Mouse (Mus musculus) forebrain, embryonic 16.5 days (tissue): ENCODE data around the gene Sirt5. TPM values are rescaled to one million over a fixed set of nuclear protein-coding genes. Genes with fewer than 3 reads are reported as not detected.

Source experiments
- ATAC-seq: fragments of 200-750 bp; cut with Nextera tagmentation; 2 replicates; pipeline ENCODE4 v1.8.0; 2017; ENCODE audit warnings: mild to moderate bottlenecking, moderate library complexity
- H3K27ac ChIP-seq: fragments of 300-500 bp; sonication (generic); 2 replicates; pipeline ENCODE4 v1.5.1; 2014; ENCODE audit warnings: low read length, control low read depth
- H3K27me3 ChIP-seq: fragments of 300-500 bp; sonication (generic); replicated peaks from 2 replicates; pipeline ENCODE4 v1.6.1; 2014; ENCODE audit warnings: low read length; ENCODE audit not compliant: control insufficient read depth, insufficient read depth
- H3K36me3 ChIP-seq: fragments of 300-500 bp; sonication (generic); 2 replicates; pipeline ENCODE4 v1.6.1; 2014; ENCODE audit not compliant: control insufficient read depth, insufficient read depth
- H3K4me1 ChIP-seq: fragments of 300-500 bp; sonication (generic); replicated peaks from 2 replicates; pipeline ENCODE4 v1.6.1; 2014; ENCODE audit warnings: low read length; ENCODE audit not compliant: control insufficient read depth, insufficient read depth
- H3K4me2 ChIP-seq: fragments of 300-500 bp; sonication (generic); 2 replicates; pipeline ENCODE4 v1.6.1; 2014; ENCODE audit warnings: mild to moderate bottlenecking, low read length, control low read depth
- H3K4me3 ChIP-seq: fragments of 300-500 bp; sonication (generic); replicated peaks from 2 replicates; pipeline ENCODE4 v1.5.1; 2014; ENCODE audit warnings: mild to moderate bottlenecking, low read length, control low read depth
- H3K9ac ChIP-seq: fragments of 300-500 bp; sonication (generic); replicated peaks from 2 replicates; pipeline ENCODE4 v1.6.1; 2014; ENCODE audit warnings: low read depth, low read length, control low read depth
- H3K9me3 ChIP-seq: fragments of 300-500 bp; sonication (generic); 2 replicates; pipeline ENCODE4 v1.6.1; 2016; ENCODE audit warnings: low read length; ENCODE audit not compliant: control insufficient read depth
- WGBS: fragments of 180-500 bp; shearing (Covaris S2); extraction: QIAGEN DNeasy Blood & Tissue Kit; methylation state at CpG from one replicate; pipeline ENCODE4 v1.1.7; 2014; 5-methylcytosine and 5-hydroxymethylcytosine counted together
- polyA plus RNA-seq: library from polyadenylated mRNA; unstranded; fragments of >200 nt; fragmentation: Nextera tagmentation; extraction: Ambion mirVana; gene quantifications from 2 replicates; pipeline ENCODE4 v1.2.1, GENCODE M21; 2015

Gene Sirt5
- polyA plus RNA-seq: 38.7 TPM in 2 replicates

GRCm38 (mm10) chr13:43364985-43365824 is at the start of gene Sirt5:
Gene Sirt5, plus strand, starts transcription at chr13:43365496.
- peak; percentile 95 for ATAC-seq
- H3K4me2 ChIP-seq: peak within 1 kb of the TSS; percentile 63
- H3K4me3 ChIP-seq: peak within 1 kb of the TSS; percentile 66
- 13% methylated on average over 42 of the region's 42 CpGs for WGBS
- H3K27me3 ChIP-seq: no peaks in the 10 kb centered on the region
- no peaks in the 10 kb centered on the region for H3K36me3 ChIP-seq
- peak within 1 kb of the TSS; percentile 75 for H3K27ac ChIP-seq
- peak within 1 kb of the TSS; percentile 82 for H3K9ac ChIP-seq
- H3K4me1 ChIP-seq: peaks cover 9% of the 10 kb centered on the region
- no peaks in the 10 kb centered on the region for H3K9me3 ChIP-seq

DNA sequence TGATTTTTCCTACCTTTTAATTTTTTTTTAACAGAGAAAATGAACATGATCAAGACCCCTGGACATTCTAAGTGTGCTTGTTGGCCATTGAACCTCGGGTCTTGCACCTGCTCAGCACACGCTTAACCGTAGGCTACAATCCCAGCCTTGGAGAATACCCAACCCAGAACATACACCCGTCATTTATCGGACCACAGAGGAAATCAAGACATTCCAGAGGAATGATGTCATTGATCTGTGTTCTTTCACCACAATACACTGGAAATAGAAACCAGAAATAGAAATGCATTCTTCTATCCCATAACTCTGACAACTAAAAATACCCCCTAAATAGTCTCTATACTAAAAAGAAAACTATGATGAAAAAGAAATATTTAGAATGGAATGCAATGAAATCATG is 47.9 kb upstream of the Sirt5 start:
- ATAC-seq: no peak
- Histone ChIP-seq H3K27me3 (no peaks in the 10 kb centered on the region), H3K9me3 (no peaks in the 10 kb centered on the region; the same call in 1 of the 2 replicates), H3K27ac (no peak overlapping the region), H3K4me2 (no peak overlapping the region), H3K4me3 (no peak overlapping the region), H3K36me3 (no peaks in the 10 kb centered on the region), H3K4me1 (no peaks in the 10 kb centered on the region), H3K9ac (no peak overlapping the region)
- WGBS: 64% methylated on average over 5 of the region's 5 CpGs

GRCm38 (mm10) chr13:43319396-43319795 is 45.9 kb upstream of the Sirt5 start:
- no peak for ATAC-seq
- Histone ChIP-seq H3K4me3 (no peak overlapping the region), H3K27ac (no peak overlapping the region), H3K4me1 (no peaks in the 10 kb centered on the region), H3K9ac (no peak overlapping the region), H3K9me3 (no peaks in the 10 kb centered on the region; the same call in 1 of the 2 replicates), H3K4me2 (no peak overlapping the region), H3K36me3 (no peaks in the 10 kb centered on the region), H3K27me3 (no peaks in the 10 kb centered on the region)
- WGBS: 79% methylated on average over 3 of the region's 3 CpGs

GRCm38 (mm10) chr13:43321492-43321891 is 43.8 kb upstream of the Sirt5 start:
- Histone ChIP-seq H3K9me3 (no peaks in the 10 kb centered on the region; the same call in 1 of the 2 replicates), H3K4me3 (no peak overlapping the region), H3K27ac (no peak overlapping the region), H3K4me2 (no peak overlapping the region), H3K27me3 (no peaks in the 10 kb centered on the region), H3K9ac (no peak overlapping the region), H3K4me1 (no peaks in the 10 kb centered on the region), H3K36me3 (no peaks in the 10 kb centered on the region)
- ATAC-seq: no peak
- 79% methylated on average over 2 of the region's 2 CpGs for WGBS

DNA sequence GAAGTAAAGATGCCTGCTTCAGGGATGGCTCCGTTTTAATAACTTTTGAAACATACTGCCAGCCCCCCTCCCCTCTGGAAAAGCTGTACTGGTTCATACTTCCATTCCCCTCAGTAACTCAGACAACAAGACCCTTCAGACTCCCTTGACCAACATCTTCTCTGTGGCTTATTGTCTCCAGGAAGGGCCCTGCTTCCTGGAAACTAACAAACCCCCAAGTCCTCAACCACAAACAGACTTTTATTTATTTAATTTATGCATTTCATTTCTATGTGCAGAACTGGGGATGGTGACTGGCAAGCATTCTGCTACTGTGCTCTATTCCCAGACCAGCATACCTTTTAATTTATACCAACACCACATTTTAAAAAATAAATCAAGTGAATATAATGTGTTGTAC is 39.9 kb upstream of the Sirt5 start:
- ATAC-seq: no peak
- no peaks in the 10 kb centered on the region for H3K9me3 ChIP-seq
- WGBS: 64% methylated on average over 1 of the region's 1 CpGs

GRCm38 (mm10) chr13:43331721-43332444 is 33.4 kb upstream of the Sirt5 start:
- Histone ChIP-seq H3K9me3 (no peaks in the 10 kb centered on the region), H3K9ac (no peak overlapping the region), H3K4me1 (no peaks in the 10 kb centered on the region), H3K36me3 (no peaks in the 10 kb centered on the region), H3K27ac (no peak overlapping the region), H3K4me2 (no peak overlapping the region), H3K27me3 (no peaks in the 10 kb centered on the region), H3K4me3 (no peak overlapping the region)
- WGBS: 72% methylated on average over 11 of the region's 11 CpGs
- ATAC-seq: no peak

More for the DNA sequence above, 39.9 kb upstream of the Sirt5 start:
- Histone ChIP-seq H3K36me3 (no peaks in the 10 kb centered on the region), H3K9ac (no peak overlapping the region), H3K27ac (no peak overlapping the region), H3K4me1 (no peaks in the 10 kb centered on the region), H3K27me3 (no peaks in the 10 kb centered on the region), H3K4me2 (no peak overlapping the region), H3K4me3 (no peak overlapping the region)

- Histone ChIP-seq H3K36me3 (no peaks in the 10 kb centered on the region), H3K4me3 (no peak overlapping the region), H3K4me1 (no peaks in the 10 kb centered on the region), H3K9me3 (no peaks in the 10 kb centered on the region), H3K27ac (no peak overlapping the region), H3K4me2 (no peak overlapping the region), H3K9ac (no peak overlapping the region), H3K27me3 (no peaks in the 10 kb centered on the region)
- WGBS: 48% methylated on average over 7 of the region's 7 CpGs
- ATAC-seq: no peak
Measured at GRCm38 (mm10) chr13:43332591-43332990, 32.7 kb upstream of the Sirt5 start.

- no peaks in the 10 kb centered on the region for H3K36me3 ChIP-seq
- H3K27ac ChIP-seq: no peak overlapping the region
- no peak overlapping the region for H3K9ac ChIP-seq
- ATAC-seq: no peak
- 86% methylated on average over 12 of the region's 12 CpGs for WGBS
- no peaks in the 10 kb centered on the region for H3K27me3 ChIP-seq
- H3K9me3 ChIP-seq: no peaks in the 10 kb centered on the region
- H3K4me3 ChIP-seq: no peak overlapping the region
- H3K4me2 ChIP-seq: no peak overlapping the region
- H3K4me1 ChIP-seq: no peaks in the 10 kb centered on the region
Measured at GRCm38 (mm10) chr13:43336425-43337221, 28.7 kb upstream of the Sirt5 start.

- no peak for ATAC-seq
- Histone ChIP-seq H3K4me2 (no peak overlapping the region), H3K4me1 (no peaks in the 10 kb centered on the region), H3K36me3 (no peaks in the 10 kb centered on the region), H3K9me3 (no peaks in the 10 kb centered on the region), H3K9ac (no peak overlapping the region), H3K4me3 (no peak overlapping the region), H3K27me3 (no peaks in the 10 kb centered on the region), H3K27ac (no peak overlapping the region)
- WGBS: 94% methylated on average over 8 of the region's 8 CpGs
Measured at GRCm38 (mm10) chr13:43338001-43338400, 27.3 kb upstream of the Sirt5 start.
